ENCODE assay signal across 20 mouse cellular contexts in genomic region chr5:39988039-39988438, GRCm38 (mm10).
DNase-seq lines count a peak whose midpoint lies in the region; ATAC-seq and TF ChIP-seq lines count a peak whose summit lies in the region.
"Had no signal": no experiment of that assay in that cellular context is flagged by ENCODE, and none has a peak within 500 bp of the region (broad histone marks: within the 10 kb centered on the region; RNA-seq: fewer than 3 reads in every experiment).

No protein-coding gene starts in this region.

- H3K9me3 ChIP-seq in midbrain, embryonic 10.5 days (replicated peaks): no peaks in the 10 kb centered on the region
- H3K9me3 ChIP-seq in midbrain, postnatal 0 days (ENCODE audit: low read length): no peaks in the 10 kb centered on the region
- H3K9me3 ChIP-seq in heart, embryonic 11.5 days (replicated peaks; ENCODE audit: control insufficient read depth, low read length): no peaks in the 10 kb centered on the region
- H3K9me3 ChIP-seq: embryonic facial prominence, embryonic 10.5 days; heart, embryonic 13.5 days had no signal

- no peak for ATAC-seq in midbrain, postnatal 0 days (ENCODE audit: low FRiP score)
- no peak for ATAC-seq in heart, embryonic 11.5 days (replicated peaks; ENCODE audit: insufficient number of reproducible peaks, low FRiP score, low TSS enrichment)
- ATAC-seq: activated CD4-positive, CD25-positive, alpha-beta regulatory T cell, adult 4 months; forebrain, embryonic 14.5 days; intestine, embryonic 16.5 days had no signal

- no peak overlapping the region for H3K9ac ChIP-seq in midbrain, postnatal 0 days (replicated peaks; ENCODE audit: low read length, poor library complexity, severe bottlenecking)
- no peak overlapping the region for H3K9ac ChIP-seq in heart, embryonic 11.5 days (ENCODE audit: low read depth, low read length)
- H3K9ac ChIP-seq: heart, embryonic 13.5 days; hindbrain, embryonic 14.5 days had no signal

- peaks cover 18% of the 10 kb centered on the region for H3K4me1 ChIP-seq in midbrain, embryonic 10.5 days
- no peaks in the 10 kb centered on the region for H3K4me1 ChIP-seq in midbrain, postnatal 0 days (ENCODE audit: insufficient read depth, low read length)
- H3K4me1 ChIP-seq in heart, embryonic 11.5 days (ENCODE audit: control insufficient read depth, insufficient read depth, low read length): no peaks in the 10 kb centered on the region
- H3K4me1 ChIP-seq: embryonic facial prominence, embryonic 10.5 days; heart, embryonic 13.5 days had no signal

- peak overlapping the region; percentile 55 for H3K27ac ChIP-seq in midbrain, embryonic 10.5 days (replicated peaks)
- H3K27ac ChIP-seq in midbrain, postnatal 0 days (ENCODE audit: low read depth, low read length): no peak overlapping the region
- no peak overlapping the region for H3K27ac ChIP-seq in heart, embryonic 11.5 days (ENCODE audit: low read depth, low read length)
- H3K27ac ChIP-seq: embryonic facial prominence, embryonic 10.5 days; gastrocnemius, adult 2 months; heart, embryonic 13.5 days; hindbrain, embryonic 14.5 days had no signal

- 3% methylated on average over 1 of the region's 1 CpGs for WGBS in midbrain, embryonic 10.5 days
- 16% methylated on average over 1 of the region's 1 CpGs for WGBS in midbrain, postnatal 0 days
- 29% methylated on average over 1 of the region's 1 CpGs for WGBS in heart, embryonic 11.5 days (ENCODE audit: insufficient replicate concordance)

- H3K36me3 ChIP-seq in midbrain, embryonic 10.5 days: no peaks in the 10 kb centered on the region
- H3K36me3 ChIP-seq in midbrain, postnatal 0 days (ENCODE audit: insufficient read depth, low read length): no peaks in the 10 kb centered on the region
- no peaks in the 10 kb centered on the region for H3K36me3 ChIP-seq in heart, embryonic 11.5 days (ENCODE audit: control insufficient read depth, insufficient read depth, low read length)
- H3K36me3 ChIP-seq: embryonic facial prominence, embryonic 10.5 days; heart, embryonic 13.5 days had no signal

- TF ChIP-seq CTCF in midbrain, postnatal 0 days (IDR thresholded peaks at IDR 0.05): no peak

- DNase-seq in midbrain, embryonic 10.5 days (ENCODE audit: low spot score): peak; percentile 17
- no peak for DNase-seq in midbrain, postnatal 0 days (ENCODE audit: low spot score)
- peak; percentile 4 for DNase-seq in ES-CJ7 (ENCODE audit: low read depth, low spot score)
- peak; percentile 23 for DNase-seq in R1 (ENCODE audit: low read depth, low spot score)
- DNase-seq in embryo, embryonic 10.5 days (ENCODE audit: low spot score): peak; percentile 52
- DNase-seq in kidney, adult 11 months: no peak
- DNase-seq in kidney, postnatal 36 days: no peak
- DNase-seq: adrenal gland, postnatal 14 days; cerebellum, adult 2 months; gastrocnemius, adult 2 months; gastrocnemius, postnatal 25 days; heart, postnatal 36 days had no signal

- H3K4me3 ChIP-seq in midbrain, embryonic 10.5 days: no peak overlapping the region
- H3K4me3 ChIP-seq in midbrain, postnatal 0 days (ENCODE audit: low read depth, low read length): no peak overlapping the region
- no peak overlapping the region for H3K4me3 ChIP-seq in heart, embryonic 11.5 days (ENCODE audit: low read depth, low read length)
- H3K4me3 ChIP-seq: embryonic facial prominence, embryonic 10.5 days; gastrocnemius, adult 2 months; heart, embryonic 13.5 days had no signal

- H3K27me3 ChIP-seq in midbrain, embryonic 10.5 days (ENCODE audit: low read depth, poor library complexity, severe bottlenecking): no peaks in the 10 kb centered on the region
- H3K27me3 ChIP-seq in midbrain, postnatal 0 days (ENCODE audit: insufficient read depth, low read length): no peaks in the 10 kb centered on the region
- H3K27me3 ChIP-seq in heart, embryonic 11.5 days (ENCODE audit: control insufficient read depth, insufficient read depth, low read length): no peaks in the 10 kb centered on the region
- H3K27me3 ChIP-seq: CH12.LX; heart, embryonic 13.5 days had no signal

- no peak overlapping the region for H3K4me2 ChIP-seq in midbrain, postnatal 0 days (ENCODE audit: low read depth, low read length, poor library complexity, severe bottlenecking)
- H3K4me2 ChIP-seq in heart, embryonic 11.5 days: no peak overlapping the region
- H3K4me2 ChIP-seq: heart, embryonic 13.5 days; hindbrain, embryonic 14.5 days had no signal

Comparison
In these comparisons a context has a peak if more than half of its experiments do, and no peak if none do; other contexts are left out.
1. DNase-seq: peak in midbrain, embryonic 10.5 days (single experiment), ES-CJ7 (single experiment), R1 (single experiment) and embryo, embryonic 10.5 days (single experiment); none in midbrain, postnatal 0 days (single experiment), kidney, adult 11 months (single experiment) and kidney, postnatal 36 days (0 of 2).